Mouse (Mus musculus) forebrain, embryonic 11.5 days (tissue): ENCODE data around the gene Krt14. TPM values are rescaled to one million over a fixed set of nuclear protein-coding genes. Genes with fewer than 3 reads are reported as not detected.

Source experiments
- ATAC-seq: fragments of 200-750 bp; cut with Nextera tagmentation; replicated peaks from 2 replicates; pipeline ENCODE4 v1.8.0; 2017; ENCODE audit warnings: moderate TSS enrichment; ENCODE audit not compliant: low FRiP score
- DNase-seq: peaks from one replicate; pipeline ENCODE4 v3.0.0-alpha.2; 2017; ENCODE audit warnings: low spot score
- H3K27ac ChIP-seq: fragments of 300-500 bp; sonication (generic); 2 replicates; pipeline ENCODE4 v1.5.1; 2014; ENCODE audit warnings: low read depth, low read length
- H3K27me3 ChIP-seq: fragments of 300-500 bp; sonication (generic); 2 replicates; pipeline ENCODE4 v1.6.1; 2014; ENCODE audit warnings: mild to moderate bottlenecking, low read length, mixed read lengths; ENCODE audit not compliant: control insufficient read depth, insufficient read depth
- H3K36me3 ChIP-seq: fragments of 300-500 bp; sonication (generic); 2 replicates; pipeline ENCODE4 v1.6.1; 2014; ENCODE audit warnings: mild to moderate bottlenecking, low read length, moderate library complexity, mixed read lengths; ENCODE audit not compliant: control insufficient read depth, insufficient read depth
- H3K4me1 ChIP-seq: fragments of 300-500 bp; sonication (generic); replicated peaks from 2 replicates; pipeline ENCODE4 v1.6.1; 2014; ENCODE audit warnings: low read length, mixed read lengths; ENCODE audit not compliant: control insufficient read depth, insufficient read depth
- H3K4me2 ChIP-seq: fragments of 300-500 bp; sonication (generic); 2 replicates; pipeline ENCODE4 v1.6.1; 2014; ENCODE audit warnings: low read depth, mild to moderate bottlenecking, low read length, moderate library complexity, mixed read lengths; ENCODE audit not compliant: severe bottlenecking
- H3K4me3 ChIP-seq: fragments of 300-500 bp; sonication (generic); 2 replicates; pipeline ENCODE4 v1.5.1; 2014; ENCODE audit warnings: low read depth, low read length
- H3K9ac ChIP-seq: fragments of 300-500 bp; sonication (generic); 2 replicates; pipeline ENCODE4 v1.6.1; 2014; ENCODE audit warnings: low read length
- H3K9me3 ChIP-seq: fragments of 300-500 bp; sonication (generic); 2 replicates; pipeline ENCODE4 v1.6.1; 2016; ENCODE audit warnings: low read length, mixed read lengths; ENCODE audit not compliant: control insufficient read depth
- WGBS: fragments of 180-500 bp; shearing (Covaris S2); extraction: QIAGEN DNeasy Blood & Tissue Kit; methylation state at CpG from one replicate; pipeline ENCODE4 v1.1.7; 2014; 5-methylcytosine and 5-hydroxymethylcytosine counted together
- polyA plus RNA-seq: library from polyadenylated mRNA; unstranded; fragments of >200 nt; fragmentation: Nextera tagmentation; extraction: Ambion mirVana; gene quantifications from 2 replicates; pipeline ENCODE4 v1.2.1, GENCODE M21; 2014

Gene Krt14
- polyA plus RNA-seq, 1 experiment from 2014 or later, result 1.7 TPM

DNA sequence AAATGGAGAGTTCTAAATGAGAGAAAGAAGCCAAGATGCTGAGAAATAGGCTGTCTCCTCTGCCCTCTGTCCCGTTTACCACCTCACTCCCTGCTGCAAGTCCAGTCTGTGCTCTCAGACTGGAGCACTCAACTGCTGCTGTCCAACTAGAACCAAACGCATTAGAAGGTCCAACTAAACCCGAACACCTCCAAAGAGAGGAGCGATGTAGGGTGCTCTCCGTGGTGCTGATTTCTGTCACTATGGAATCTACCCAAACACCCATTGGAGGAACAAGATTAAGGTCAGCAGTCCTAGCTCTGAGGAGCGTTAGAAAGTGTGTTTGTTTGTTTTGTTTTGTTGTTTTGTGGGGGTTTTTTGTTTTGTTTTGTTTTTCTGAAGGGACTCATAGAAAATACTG lies 3.9 kb downstream of the Krt14 start:
- no peak overlapping the region for H3K9ac ChIP-seq
- DNase-seq, result peak; percentile 59
- no peaks in the 10 kb centered on the region for H3K4me1 ChIP-seq
- H3K4me3 ChIP-seq, result no peak overlapping the region
- H3K27me3 ChIP-seq, result no peaks in the 10 kb centered on the region
- WGBS, result 22% methylated on average over 6 of the region's 6 CpGs
- ATAC-seq, result no peak
- H3K36me3 ChIP-seq, result no peaks in the 10 kb centered on the region
- H3K4me2 ChIP-seq, result no peak overlapping the region
- H3K27ac ChIP-seq, result no peak overlapping the region
- H3K9me3 ChIP-seq, result no peaks in the 10 kb centered on the region

DNA sequence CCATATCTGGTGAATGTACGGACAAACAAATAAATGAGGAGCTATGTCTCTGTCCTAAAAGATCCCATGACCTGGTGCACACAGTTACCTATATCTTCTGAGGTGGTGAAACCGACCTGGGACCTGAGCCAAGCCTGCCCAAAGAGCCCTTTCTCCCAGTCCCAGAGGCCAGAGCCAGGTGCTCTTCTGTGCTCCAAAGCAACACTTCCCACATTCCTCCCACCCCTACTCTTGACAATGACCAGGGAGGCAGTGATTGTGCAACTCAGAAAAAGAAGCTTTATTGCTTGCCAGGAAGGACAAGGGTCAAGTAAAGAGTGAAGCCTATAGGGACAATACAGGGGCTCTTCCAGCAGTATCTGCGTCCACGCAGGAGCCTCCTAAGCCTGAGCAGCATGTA lies 4.4 kb downstream of the Krt14 start:
- Histone ChIP-seq H3K9ac (no peak overlapping the region), H3K4me1 (no peaks in the 10 kb centered on the region), H3K4me3 (no peak overlapping the region), H3K9me3 (no peaks in the 10 kb centered on the region), H3K36me3 (no peaks in the 10 kb centered on the region), H3K27ac (no peak overlapping the region), H3K27me3 (no peaks in the 10 kb centered on the region), H3K4me2 (no peak overlapping the region)
- DNase-seq, result no peak
- 87% methylated on average over 4 of the region's 4 CpGs for WGBS
- no peak for ATAC-seq

GRCm38 (mm10) chr11:100200104-100200820 lies 7.1 kb downstream of the Krt14 start:
- no peak overlapping the region for H3K27ac ChIP-seq
- no peaks in the 10 kb centered on the region for H3K4me1 ChIP-seq
- no peak overlapping the region for H3K4me3 ChIP-seq
- 49% methylated on average over 8 of the region's 8 CpGs for WGBS
- no peak overlapping the region for H3K9ac ChIP-seq
- DNase-seq, result peak; percentile 60
- no peak for ATAC-seq
- no peaks in the 10 kb centered on the region for H3K27me3 ChIP-seq
- H3K36me3 ChIP-seq, result no peaks in the 10 kb centered on the region
- H3K4me2 ChIP-seq, result no peak overlapping the region
- H3K9me3 ChIP-seq, result no peaks in the 10 kb centered on the region

DNA sequence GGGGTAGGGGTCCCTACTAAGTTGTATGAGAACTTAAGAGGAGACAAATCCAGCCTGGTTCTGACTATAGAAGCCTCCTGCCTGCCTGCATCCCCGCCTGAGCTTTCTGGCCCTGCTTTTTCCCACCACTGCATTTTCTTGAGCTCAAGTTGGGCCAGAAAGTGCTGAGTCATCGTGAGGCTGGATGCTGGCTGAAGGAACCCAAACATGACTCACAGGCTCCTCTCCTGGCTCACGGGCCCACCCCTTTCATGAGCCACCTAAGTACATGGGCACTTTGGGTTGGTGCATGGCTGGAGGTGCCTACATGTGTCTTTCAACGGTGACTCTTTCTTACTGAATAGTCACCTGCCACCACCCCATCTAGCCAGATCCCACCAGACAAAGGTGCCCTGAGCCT lies 8.7 kb downstream of the Krt14 start:
- Histone ChIP-seq H3K9ac (no peak overlapping the region), H3K36me3 (no peaks in the 10 kb centered on the region), H3K27ac (no peak overlapping the region), H3K4me1 (no peaks in the 10 kb centered on the region), H3K4me3 (no peak overlapping the region), H3K27me3 (no peaks in the 10 kb centered on the region), H3K4me2 (no peak overlapping the region), H3K9me3 (no peaks in the 10 kb centered on the region)
- no peak for DNase-seq
- WGBS, result 82% methylated on average over 4 of the region's 4 CpGs
- ATAC-seq, result no peak

- Histone ChIP-seq H3K27me3 (no peaks in the 10 kb centered on the region), H3K9ac (no peak within 1 kb of the TSS), H3K27ac (no peak within 1 kb of the TSS), H3K4me2 (no peak within 1 kb of the TSS), H3K9me3 (no peaks in the 10 kb centered on the region), H3K4me1 (no peaks in the 10 kb centered on the region), H3K36me3 (no peaks in the 10 kb centered on the region), H3K4me3 (no peak within 1 kb of the TSS)
- ATAC-seq, result no peak
- DNase-seq, result no peak
- 74% methylated on average over 9 of the region's 9 CpGs for WGBS
Measured at GRCm38 (mm10) chr11:100192992-100193391, 14.4 kb downstream of the Krt14 start, which contains the start of gene Krt9. Gene Krt9, minus strand, starts transcription at chr11:100193246.

DNA sequence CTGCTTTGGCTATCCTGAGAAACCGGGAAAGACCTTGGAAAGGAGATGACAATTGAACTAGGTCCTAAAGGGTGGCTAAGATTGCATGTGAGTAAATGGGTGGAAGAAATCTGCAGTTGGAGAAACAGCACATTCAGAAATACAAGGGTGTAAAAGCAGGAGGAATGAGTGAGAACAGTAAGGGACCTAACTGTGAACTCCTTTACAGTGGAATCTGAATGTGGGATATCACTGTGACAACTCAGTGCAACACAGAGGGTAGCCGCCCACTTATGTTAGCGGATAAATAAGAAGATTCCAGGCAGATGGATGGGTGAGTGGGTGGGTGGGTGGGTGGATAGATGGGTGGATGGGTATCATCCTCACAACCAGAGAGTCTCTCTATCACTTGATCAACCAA lies 15.5 kb downstream of the Krt14 start:
- WGBS, result 97% methylated on average over 3 of the region's 3 CpGs
- Histone ChIP-seq H3K36me3 (no peaks in the 10 kb centered on the region), H3K4me3 (no peak overlapping the region), H3K9me3 (no peaks in the 10 kb centered on the region), H3K4me2 (no peak overlapping the region), H3K9ac (no peak overlapping the region), H3K27ac (no peak overlapping the region), H3K4me1 (no peaks in the 10 kb centered on the region), H3K27me3 (no peaks in the 10 kb centered on the region)
- DNase-seq, result no peak
- ATAC-seq, result no peak

GRCm38 (mm10) chr11:100186736-100187135 lies 20.6 kb downstream of the Krt14 start:
- Histone ChIP-seq H3K9me3 (no peaks in the 10 kb centered on the region), H3K27ac (no peak overlapping the region), H3K27me3 (no peaks in the 10 kb centered on the region), H3K4me2 (no peak overlapping the region), H3K9ac (no peak overlapping the region), H3K4me1 (no peaks in the 10 kb centered on the region), H3K36me3 (no peaks in the 10 kb centered on the region), H3K4me3 (no peak overlapping the region)
- DNase-seq (no peak), ATAC-seq (no peak)
- 87% methylated on average over 8 of the region's 8 CpGs for WGBS

GRCm38 (mm10) chr11:100181725-100182124 lies 25.6 kb downstream of the Krt14 start:
- no peak overlapping the region for H3K27ac ChIP-seq
- ATAC-seq, result no peak
- no peak overlapping the region for H3K4me3 ChIP-seq
- no peaks in the 10 kb centered on the region for H3K36me3 ChIP-seq
- no peak overlapping the region for H3K4me2 ChIP-seq
- no peak for DNase-seq
- no peak overlapping the region for H3K9ac ChIP-seq
- no peaks in the 10 kb centered on the region for H3K27me3 ChIP-seq
- H3K4me1 ChIP-seq, result no peaks in the 10 kb centered on the region
- no peaks in the 10 kb centered on the region for H3K9me3 ChIP-seq
- 84% methylated on average over 7 of the region's 7 CpGs for WGBS

DNA sequence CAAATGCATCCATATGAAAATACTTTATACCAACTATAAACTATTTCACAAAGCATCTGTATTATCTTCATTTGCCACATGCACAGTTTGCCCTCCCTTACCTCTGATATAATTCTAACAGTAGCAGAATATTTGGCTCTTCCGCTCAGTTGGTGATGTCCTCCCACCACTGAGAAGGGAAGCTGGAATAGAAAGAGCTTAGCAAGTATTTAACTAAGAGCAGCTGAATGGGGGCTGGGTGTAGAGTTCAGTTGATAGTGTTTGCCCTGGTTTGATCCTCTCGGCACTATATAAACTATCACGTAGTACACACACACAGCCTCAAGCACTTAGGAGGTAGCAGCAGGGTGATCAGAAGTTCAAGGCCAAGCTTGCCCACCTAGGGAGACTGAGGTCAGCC lies 28.1 kb downstream of the Krt14 start:
- Histone ChIP-seq H3K4me1 (no peaks in the 10 kb centered on the region), H3K36me3 (no peaks in the 10 kb centered on the region)
- whole genome bisulfite sequencing, result 82% methylated on average over 3 of the region's 3 CpGs

More for the DNA sequence above, 28.1 kb downstream of the Krt14 start:
- DNase-seq, result no peak
- H3K27me3 ChIP-seq, result no peaks in the 10 kb centered on the region
- no peak overlapping the region for H3K4me2 ChIP-seq
- H3K4me3 ChIP-seq, result no peak overlapping the region
- no peaks in the 10 kb centered on the region for H3K9me3 ChIP-seq
- H3K9ac ChIP-seq, result no peak overlapping the region
- H3K27ac ChIP-seq, result no peak overlapping the region
- ATAC-seq, result no peak
